Mouse (Mus musculus): ENCODE measurements around the gene Mid1.

GRCm38 (mm10) chrX:169883536-169884272 lies 198.7 kb downstream of the Mid1 start:
- no peak for TF ChIP-seq GATA1 (IDR thresholded peaks at IDR 0.05; ENCODE audit: borderline replicate concordance, low read length)
- no peak for TF ChIP-seq CTCF (IDR thresholded peaks at IDR 0.05; ENCODE audit: low read depth, low read length)
- TF ChIP-seq GATA2 (IDR thresholded peaks at IDR 0.05; ENCODE audit: borderline replicate concordance, low read depth, low read length): no peak
- no peak for TF ChIP-seq TAL1 (conservative IDR thresholded peaks at IDR 0.05; ENCODE audit: low read depth, low read length)
